Mouse (Mus musculus) layer of hippocampus, postnatal 14 days (tissue): ENCODE measurements at regions not wholly inside any gene's neighbourhood (a gene's known extent, or its start where the extent isn't known, plus 50 kb on each side); places are given as distances from the start of the nearest gene placed in this dataset.

ENCODE experiments used
- DNase-seq, 2 experiments: peaks; one replicate each; pipeline ENCODE4 v3.0.0; 2021 to 2022; ENCODE audit warnings: low spot score in 2 of 2, mixed read lengths in 1 of 2

DNA sequence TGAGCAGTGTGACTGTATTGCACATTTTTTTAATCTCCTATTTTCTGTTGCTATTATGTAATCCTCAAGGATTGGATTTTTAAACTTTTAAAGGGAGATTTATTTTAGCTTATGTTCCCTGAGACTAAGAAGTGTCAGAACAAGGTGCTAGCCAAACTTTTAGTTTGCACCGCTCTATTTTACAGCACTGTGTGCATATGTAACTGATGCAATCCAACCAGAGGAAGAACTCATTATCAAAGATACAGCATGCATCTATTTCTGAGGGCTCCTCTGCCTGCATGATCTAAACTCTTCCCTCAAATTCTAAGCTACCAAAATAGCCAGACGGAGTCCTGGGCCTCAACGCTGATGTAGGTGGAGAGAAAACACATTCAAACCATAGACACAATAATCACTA lies 1747.5 kb upstream of the Adam24 start:
- DNase-seq, result no peak

DNA sequence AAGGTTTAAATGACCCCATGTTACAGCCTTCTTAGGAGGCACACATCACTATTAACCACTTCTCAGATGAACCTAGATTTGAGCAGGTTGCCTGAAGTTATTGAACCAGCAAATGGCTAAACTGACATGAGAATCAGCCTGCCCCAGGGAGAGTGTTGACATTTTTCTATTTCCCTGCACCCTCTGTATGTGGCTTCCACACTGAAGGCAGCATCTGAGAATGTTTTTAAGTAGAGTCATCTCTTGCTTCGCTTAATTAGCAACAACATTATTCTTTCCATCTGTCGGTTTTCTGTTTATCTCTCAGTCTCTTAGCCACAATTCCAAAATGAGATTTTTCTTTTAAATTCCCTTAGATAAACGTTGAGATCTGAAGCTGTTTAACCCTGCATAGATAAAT lies 1747.0 kb upstream of the Adam24 start:
- peak in 1 of 2 experiments; percentile 1 for DNase-seq

DNA sequence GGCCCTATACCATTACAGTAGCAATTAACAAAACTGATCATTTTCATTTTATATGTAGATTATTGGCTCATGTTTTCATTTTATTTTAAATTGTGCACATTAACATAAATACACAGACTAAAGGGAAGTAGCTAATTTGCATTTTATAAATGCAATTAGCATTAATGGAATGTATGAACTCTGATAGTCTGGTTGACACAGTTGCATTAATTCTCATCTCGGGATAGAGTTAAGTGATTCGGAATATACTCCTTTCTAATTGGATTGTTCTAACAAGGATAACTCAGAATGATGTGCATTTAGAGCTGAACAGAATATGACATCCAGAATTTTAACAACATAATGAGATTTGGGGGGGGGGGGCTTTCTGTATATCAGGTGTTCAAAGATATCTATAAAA lies 1746.5 kb upstream of the Adam24 start:
- no peak for DNase-seq
